Mouse (Mus musculus) liver, postnatal 0 days (tissue): ENCODE measurements at regions not wholly inside any gene's neighbourhood (a gene's known extent, or its start where the extent isn't known, plus 50 kb on each side); places are given as distances from the start of the nearest gene placed in this dataset.

Source experiments
- ATAC-seq: fragments of 200-750 bp; cut with Nextera tagmentation; 2 replicates; pipeline ENCODE4 v1.8.0; 2017; ENCODE audit warnings: mild to moderate bottlenecking, moderate library complexity
- DNase-seq: peaks from one replicate; pipeline ENCODE4 v3.0.0-alpha.2; 2016
- H3K27ac ChIP-seq: fragments of 300-500 bp; sonication (generic); 2 replicates; pipeline ENCODE4 v1.5.1; 2014; ENCODE audit warnings: antibody characterized with exemption, moderate library complexity, mild to moderate bottlenecking, low read depth
- H3K27me3 ChIP-seq: fragments of 300-500 bp; sonication (generic); 2 replicates; pipeline ENCODE4 v1.6.1; 2014; ENCODE audit warnings: low read length, control low read depth, mixed read lengths; ENCODE audit not compliant: insufficient read depth
- H3K36me3 ChIP-seq: fragments of 300-500 bp; sonication (generic); replicated peaks from 2 replicates; pipeline ENCODE4 v1.6.1; 2014; ENCODE audit warnings: mild to moderate bottlenecking, control low read depth, low read length, moderate library complexity, mixed read lengths; ENCODE audit not compliant: insufficient read depth
- H3K4me1 ChIP-seq: fragments of 300-500 bp; sonication (generic); 2 replicates; pipeline ENCODE4 v1.6.1; 2014; ENCODE audit warnings: antibody characterized with exemption, mild to moderate bottlenecking, control low read depth; ENCODE audit not compliant: insufficient read depth
- H3K4me2 ChIP-seq: fragments of 300-500 bp; sonication (generic); 2 replicates; pipeline ENCODE4 v1.6.1; 2014; ENCODE audit warnings: low read depth, mild to moderate bottlenecking, low read length, moderate library complexity, mixed read lengths
- H3K4me3 ChIP-seq: fragments of 300-500 bp; sonication (generic); 2 replicates; pipeline ENCODE4 v1.5.1; 2014; ENCODE audit warnings: low read depth, low read length
- H3K9ac ChIP-seq: fragments of 300-500 bp; sonication (generic); replicated peaks from 2 replicates; pipeline ENCODE4 v1.6.1; 2014; ENCODE audit warnings: mild to moderate bottlenecking, moderate library complexity
- H3K9me3 ChIP-seq: fragments of 300-500 bp; sonication (generic); 2 replicates; pipeline ENCODE4 v1.6.1; 2016; ENCODE audit warnings: mild to moderate bottlenecking, control low read depth, low read length, mixed read lengths
- CTCF ChIP-seq: sonication (generic); IDR thresholded peaks from 2 replicates; pipeline ENCODE4 v1.5.1; 2016; ENCODE audit warnings: antibody characterized with exemption, low read depth
- EP300 ChIP-seq: IDR thresholded peaks from 2 replicates; pipeline ENCODE4 v1.6.1; 2016; ENCODE audit warnings: antibody characterized with exemption, low read depth, mild to moderate bottlenecking
- WGBS: fragments of 180-500 bp; shearing (Covaris S2); extraction: QIAGEN DNeasy Blood & Tissue Kit; methylation state at CpG from one replicate; pipeline ENCODE4 v1.1.7; 2014; ENCODE audit not compliant: insufficient replicate concordance; 5-methylcytosine and 5-hydroxymethylcytosine counted together

GRCm38 (mm10) chr3:35280981-35281380 lies 472.9 kb upstream of the Atp11b start:
- no peak for ATAC-seq
- no peak for DNase-seq
- 70% methylated on average over 5 of the region's 5 CpGs for WGBS
- Histone ChIP-seq H3K4me3 (no peak overlapping the region), H3K4me2 (no peak overlapping the region), H3K9me3 (peaks cover 3% of the 10 kb centered on the region; the same call in 1 of the 2 replicates), H3K9ac (no peak overlapping the region), H3K4me1 (no peaks in the 10 kb centered on the region), H3K27me3 (no peaks in the 10 kb centered on the region), H3K36me3 (no peaks in the 10 kb centered on the region), H3K27ac (no peak overlapping the region)
- TF ChIP-seq CTCF (no peak), EP300 (no peak)

- Histone ChIP-seq H3K36me3 (no peaks in the 10 kb centered on the region), H3K4me2 (no peak overlapping the region), H3K4me3 (no peak overlapping the region), H3K9me3 (peaks cover 3% of the 10 kb centered on the region; the same call in 1 of the 2 replicates), H3K27me3 (no peaks in the 10 kb centered on the region), H3K27ac (no peak overlapping the region), H3K4me1 (no peaks in the 10 kb centered on the region), H3K9ac (no peak overlapping the region)
- ATAC-seq = no peak
- no peak for DNase-seq
- TF ChIP-seq EP300 (no peak), CTCF (no peak)
- WGBS = 79% methylated on average over 2 of the region's 2 CpGs
Measured at GRCm38 (mm10) chr3:35282106-35282505, 471.8 kb upstream of the Atp11b start.

DNA sequence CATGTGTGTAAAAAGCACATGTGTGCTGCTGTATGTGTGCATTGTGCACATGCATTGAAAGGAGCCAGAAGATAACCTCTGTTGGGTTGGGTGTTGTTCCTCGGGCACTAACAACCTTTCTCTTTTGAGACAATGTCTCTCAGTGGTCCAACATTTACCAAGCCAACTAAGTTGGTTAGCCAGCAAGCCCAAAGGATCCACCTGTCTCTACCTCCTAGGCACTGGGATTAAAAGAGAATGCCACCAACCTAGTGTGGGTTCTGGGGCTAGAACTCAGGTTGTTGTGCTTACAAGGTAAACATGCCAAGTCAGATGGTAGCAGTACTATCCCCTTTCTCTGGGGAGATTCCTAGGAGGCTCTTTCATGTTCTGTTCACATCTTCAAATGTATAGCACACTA lies 459.1 kb upstream of the Atp11b start:
- Histone ChIP-seq H3K27ac (no peak overlapping the region), H3K4me1 (no peaks in the 10 kb centered on the region), H3K9ac (no peak overlapping the region), H3K27me3 (no peaks in the 10 kb centered on the region), H3K4me2 (no peak overlapping the region), H3K36me3 (no peaks in the 10 kb centered on the region), H3K9me3 (no peaks in the 10 kb centered on the region), H3K4me3 (no peak overlapping the region)
- 60% methylated on average over 1 of the region's 1 CpGs for whole genome bisulfite sequencing
- no peak for DNase-seq
- no peak for ATAC-seq
- no peak for TF ChIP-seq EP300
- TF ChIP-seq CTCF = no peak

DNA sequence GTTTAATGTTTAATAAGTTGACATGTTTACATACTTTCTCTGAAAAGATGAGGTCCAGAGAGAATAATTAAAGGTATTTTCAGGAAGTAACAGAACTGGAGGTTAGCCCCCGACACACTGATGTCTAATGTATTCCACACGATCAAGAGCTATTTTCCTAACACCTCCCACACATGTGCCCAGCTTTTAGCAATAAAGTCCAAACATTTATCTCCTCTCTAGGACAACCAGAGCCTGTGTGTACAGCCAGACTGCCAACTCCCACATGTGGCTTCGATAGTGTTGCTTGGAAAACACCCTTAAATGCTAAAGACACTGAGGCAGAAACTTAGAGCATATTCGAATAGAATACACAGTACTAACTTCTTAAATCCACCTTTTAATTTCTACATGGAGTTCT lies 458.2 kb upstream of the Atp11b start:
- H3K4me3 ChIP-seq = no peak overlapping the region
- H3K27me3 ChIP-seq = no peaks in the 10 kb centered on the region
- ATAC-seq (no peak), DNase-seq (no peak)
- H3K4me2 ChIP-seq = no peak overlapping the region
- 64% methylated on average over 4 of the region's 4 CpGs for WGBS
- no peaks in the 10 kb centered on the region for H3K9me3 ChIP-seq
- TF ChIP-seq CTCF (no peak), EP300 (no peak)
- no peaks in the 10 kb centered on the region for H3K4me1 ChIP-seq
- H3K9ac ChIP-seq = no peak overlapping the region
- no peaks in the 10 kb centered on the region for H3K36me3 ChIP-seq
- H3K27ac ChIP-seq = no peak overlapping the region

- Histone ChIP-seq H3K36me3 (no peaks in the 10 kb centered on the region), H3K4me1 (no peaks in the 10 kb centered on the region), H3K9ac (no peak overlapping the region), H3K4me3 (no peak overlapping the region), H3K27me3 (no peaks in the 10 kb centered on the region), H3K27ac (no peak overlapping the region), H3K9me3 (no peaks in the 10 kb centered on the region), H3K4me2 (no peak overlapping the region)
- DNase-seq = no peak
- ATAC-seq = no peak
- TF ChIP-seq CTCF (no peak), EP300 (no peak)
Measured at GRCm38 (mm10) chr3:35299036-35299435, 454.9 kb upstream of the Atp11b start.

DNA sequence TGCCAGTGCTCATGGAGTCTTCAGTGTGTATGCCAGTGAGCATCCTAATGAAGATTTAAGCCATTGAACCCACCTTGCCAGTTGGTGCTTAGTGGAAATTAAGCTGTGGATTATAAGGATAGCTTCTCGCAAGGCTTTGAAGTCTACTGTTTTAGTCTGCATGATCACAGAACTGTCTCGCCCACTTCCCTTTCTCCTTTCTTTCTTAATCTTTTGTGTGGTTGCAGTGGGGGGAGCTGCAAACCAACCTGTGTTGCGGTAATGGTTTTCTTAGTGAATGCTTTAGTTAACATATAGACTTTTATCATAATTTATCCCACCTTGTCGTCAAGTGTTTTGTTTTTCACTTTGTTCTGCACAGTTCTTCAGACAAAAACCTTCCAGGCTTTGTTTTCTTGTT lies 447.9 kb upstream of the Atp11b start:
- WGBS = 68% methylated on average over 4 of the region's 4 CpGs
- H3K4me1 ChIP-seq = no peaks in the 10 kb centered on the region
- no peak overlapping the region for H3K4me3 ChIP-seq
- no peak overlapping the region for H3K9ac ChIP-seq
- TF ChIP-seq EP300 = no peak
- no peak for TF ChIP-seq CTCF
- H3K4me2 ChIP-seq = no peak overlapping the region
- H3K9me3 ChIP-seq = no peaks in the 10 kb centered on the region
- H3K36me3 ChIP-seq = no peaks in the 10 kb centered on the region
- no peak for ATAC-seq
- H3K27ac ChIP-seq = no peak overlapping the region
- DNase-seq = no peak
- H3K27me3 ChIP-seq = no peaks in the 10 kb centered on the region

DNA sequence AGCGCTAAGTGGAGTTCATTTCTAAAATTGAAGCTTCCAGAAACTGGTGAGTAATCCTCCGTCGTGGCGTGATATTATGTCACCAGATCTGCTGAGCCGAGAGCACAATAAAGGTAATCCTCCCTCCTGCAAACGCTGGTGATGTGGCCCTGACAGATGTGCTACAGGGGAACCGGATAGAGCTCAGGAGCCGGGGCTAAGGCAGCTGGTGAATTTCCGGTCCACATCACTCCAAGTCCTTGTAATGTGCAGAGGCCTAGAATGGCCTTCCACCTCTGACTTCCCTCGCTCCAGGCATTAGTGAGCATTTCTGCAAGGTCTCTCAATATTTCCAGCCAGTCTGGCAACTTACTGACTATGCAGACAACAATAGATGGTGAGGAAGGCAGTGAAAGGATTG lies 439.7 kb upstream of the Atp11b start:
- no peaks in the 10 kb centered on the region for H3K36me3 ChIP-seq
- ATAC-seq (no peak), DNase-seq (no peak)
- no peaks in the 10 kb centered on the region for H3K27me3 ChIP-seq
- 76% methylated on average over 10 of the region's 10 CpGs for WGBS
- H3K4me3 ChIP-seq = no peak overlapping the region
- no peak overlapping the region for H3K4me2 ChIP-seq
- H3K4me1 ChIP-seq = 0 out of 2 replicates have a peak, but pooled peaks cover 3% of the 10 kb centered on the region
- TF ChIP-seq CTCF = no peak
- TF ChIP-seq EP300 = no peak
- no peak overlapping the region for H3K27ac ChIP-seq
- no peak overlapping the region for H3K9ac ChIP-seq
- H3K9me3 ChIP-seq = no peaks in the 10 kb centered on the region
